Mouse (Mus musculus) forebrain, embryonic 11.5 days (tissue): Measurements from ENCODE around the gene Reln. TPM values are rescaled to one million over a fixed set of nuclear protein-coding genes. Genes with fewer than 3 reads are reported as not detected.

ENCODE experiments used
- ATAC-seq: fragments of 200-750 bp; cut with Nextera tagmentation; replicated peaks from 2 replicates; pipeline ENCODE4 v1.8.0; 2017; ENCODE audit warnings: moderate TSS enrichment; ENCODE audit not compliant: low FRiP score
- DNase-seq: peaks from one replicate; pipeline ENCODE4 v3.0.0-alpha.2; 2017; ENCODE audit warnings: low spot score
- H3K27ac ChIP-seq: fragments of 300-500 bp; sonication (generic); 2 replicates; pipeline ENCODE4 v1.5.1; 2014; ENCODE audit warnings: low read depth, low read length
- H3K27me3 ChIP-seq: fragments of 300-500 bp; sonication (generic); 2 replicates; pipeline ENCODE4 v1.6.1; 2014; ENCODE audit warnings: mild to moderate bottlenecking, low read length, mixed read lengths; ENCODE audit not compliant: control insufficient read depth, insufficient read depth
- H3K36me3 ChIP-seq: fragments of 300-500 bp; sonication (generic); 2 replicates; pipeline ENCODE4 v1.6.1; 2014; ENCODE audit warnings: mild to moderate bottlenecking, low read length, moderate library complexity, mixed read lengths; ENCODE audit not compliant: control insufficient read depth, insufficient read depth
- H3K4me1 ChIP-seq: fragments of 300-500 bp; sonication (generic); replicated peaks from 2 replicates; pipeline ENCODE4 v1.6.1; 2014; ENCODE audit warnings: low read length, mixed read lengths; ENCODE audit not compliant: control insufficient read depth, insufficient read depth
- H3K4me2 ChIP-seq: fragments of 300-500 bp; sonication (generic); 2 replicates; pipeline ENCODE4 v1.6.1; 2014; ENCODE audit warnings: low read depth, mild to moderate bottlenecking, low read length, moderate library complexity, mixed read lengths; ENCODE audit not compliant: severe bottlenecking
- H3K4me3 ChIP-seq: fragments of 300-500 bp; sonication (generic); 2 replicates; pipeline ENCODE4 v1.5.1; 2014; ENCODE audit warnings: low read depth, low read length
- H3K9ac ChIP-seq: fragments of 300-500 bp; sonication (generic); 2 replicates; pipeline ENCODE4 v1.6.1; 2014; ENCODE audit warnings: low read length
- H3K9me3 ChIP-seq: fragments of 300-500 bp; sonication (generic); 2 replicates; pipeline ENCODE4 v1.6.1; 2016; ENCODE audit warnings: low read length, mixed read lengths; ENCODE audit not compliant: control insufficient read depth
- WGBS: fragments of 180-500 bp; shearing (Covaris S2); extraction: QIAGEN DNeasy Blood & Tissue Kit; methylation state at CpG from one replicate; pipeline ENCODE4 v1.1.7; 2014; 5-methylcytosine and 5-hydroxymethylcytosine counted together
- polyA plus RNA-seq: library from polyadenylated mRNA; unstranded; fragments of >200 nt; fragmentation: Nextera tagmentation; extraction: Ambion mirVana; gene quantifications from 2 replicates; pipeline ENCODE4 v1.2.1, GENCODE M21; 2014

The Reln gene
- polyA plus RNA-seq, 1 experiment from 2014 or later = 15.1 TPM

DNA sequence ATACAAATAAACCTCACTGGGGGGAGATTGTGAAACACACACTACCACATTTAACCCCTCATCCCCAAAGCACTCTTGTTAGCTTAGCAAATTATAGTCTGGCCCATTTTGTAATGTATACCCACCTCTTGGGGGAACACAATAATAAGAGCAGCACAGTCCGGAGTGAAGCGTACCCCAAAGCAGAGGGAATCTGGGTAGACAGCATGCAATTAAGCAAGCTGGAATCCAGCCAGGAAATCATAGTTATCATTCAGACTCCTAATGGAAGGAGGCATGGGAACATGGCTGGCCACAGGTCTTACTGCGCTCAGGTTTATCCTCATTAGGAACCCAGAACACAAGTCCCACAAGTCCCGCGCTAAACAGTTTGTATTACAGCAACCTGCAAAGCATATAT is 249.5 kb downstream of the Reln start:
- ATAC-seq (peak; percentile 63; the same call in 1 of the 2 replicates), DNase-seq (no peak)
- 79% methylated on average over 5 of the region's 5 CpGs for WGBS
- Histone ChIP-seq H3K4me3 (no peak overlapping the region), H3K27me3 (no peaks in the 10 kb centered on the region), H3K36me3 (no peaks in the 10 kb centered on the region), H3K4me2 (no peak overlapping the region), H3K27ac (no peak overlapping the region), H3K4me1 (peaks cover 1% of the 10 kb centered on the region; the same call in 1 of the 2 replicates), H3K9me3 (no peaks in the 10 kb centered on the region), H3K9ac (no peak overlapping the region)

DNA sequence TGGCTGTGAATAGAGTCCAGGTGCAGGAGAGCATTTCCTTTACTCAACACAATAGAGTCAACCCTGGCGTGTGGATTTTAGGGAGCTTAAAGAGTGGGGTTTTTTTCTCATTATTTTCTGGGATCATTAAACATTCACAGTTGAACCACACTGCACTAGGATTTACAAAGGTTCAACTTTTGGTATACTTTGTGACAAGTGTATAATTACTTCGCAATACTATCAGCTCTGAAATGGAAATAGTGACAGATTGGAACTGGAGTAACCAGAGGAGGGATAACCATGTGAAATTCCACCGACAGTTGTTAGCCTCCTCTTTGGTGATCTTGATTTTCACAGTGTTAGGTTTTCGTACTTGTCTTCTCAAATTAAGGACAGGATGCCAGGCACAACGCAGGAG is 250.5 kb downstream of the Reln start:
- Histone ChIP-seq H3K36me3 (no peaks in the 10 kb centered on the region), H3K4me3 (no peak overlapping the region), H3K9me3 (no peaks in the 10 kb centered on the region), H3K4me2 (no peak overlapping the region), H3K9ac (no peak overlapping the region), H3K27me3 (no peaks in the 10 kb centered on the region), H3K4me1 (peaks cover 1% of the 10 kb centered on the region; the same call in 1 of the 2 replicates), H3K27ac (no peak overlapping the region)
- no peak for DNase-seq
- ATAC-seq = no peak
- WGBS = 62% methylated on average over 5 of the region's 5 CpGs

DNA sequence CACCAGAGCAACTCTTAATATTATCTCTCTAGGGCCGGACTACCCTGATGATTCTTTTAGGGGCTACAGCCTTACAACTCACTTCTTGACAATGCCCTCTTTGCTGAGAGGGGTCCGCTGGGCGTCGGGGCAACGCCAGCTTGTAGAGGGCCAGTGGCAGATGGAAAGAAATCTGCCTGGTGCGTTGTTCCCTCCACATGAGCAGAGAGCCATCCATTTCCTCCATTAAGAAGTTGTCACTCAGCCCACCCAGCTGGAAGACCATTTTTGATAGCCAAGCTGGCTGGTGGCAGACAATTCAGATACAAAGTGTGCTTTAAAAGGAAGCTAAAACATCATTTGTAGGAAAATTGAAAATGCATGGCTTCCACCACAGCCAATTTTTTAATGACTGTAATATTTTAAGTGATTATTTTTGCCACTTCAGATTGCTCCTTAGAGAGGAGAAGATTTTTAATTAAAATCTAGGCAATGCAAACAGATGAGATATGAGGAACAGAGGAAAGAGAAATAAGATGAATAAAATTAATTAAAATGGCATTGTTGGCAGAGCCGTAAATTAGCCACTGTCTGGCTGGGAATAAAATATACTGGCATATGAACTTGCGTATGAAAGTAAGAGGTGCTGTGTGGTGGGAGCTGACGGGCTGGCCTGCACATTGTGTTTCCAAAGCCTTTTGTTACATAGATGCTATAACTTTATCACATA is 251.2 kb downstream of the Reln start:
- ATAC-seq (no peak; the same call in 1 of the 2 replicates), DNase-seq (no peak)
- H3K4me1 ChIP-seq = peaks cover 1% of the 10 kb centered on the region; the same call in 1 of the 2 replicates

DNA sequence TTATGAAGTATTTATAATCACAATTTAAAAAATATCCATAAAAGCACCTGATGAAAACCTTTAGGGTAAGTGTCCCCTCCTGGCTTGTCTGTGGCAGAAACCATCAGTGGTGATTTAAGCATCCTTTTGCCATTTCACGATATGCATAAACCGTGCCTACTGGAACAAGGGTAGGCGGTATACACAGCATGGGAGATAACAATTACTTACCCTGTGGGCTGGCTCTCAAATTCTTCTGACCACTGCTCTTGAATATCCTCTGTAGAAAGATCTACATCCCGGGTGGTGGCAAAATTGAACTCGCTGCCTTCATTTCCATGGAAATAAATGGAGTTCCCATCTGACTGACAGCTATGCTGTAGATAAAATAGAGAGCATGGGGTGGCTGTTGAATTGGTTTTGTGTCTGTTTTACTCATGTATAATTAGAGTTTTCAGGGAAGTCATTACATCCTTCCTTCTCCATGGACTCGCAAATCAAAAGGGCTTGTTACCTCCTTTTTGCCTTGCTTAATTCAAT is 264.0 kb downstream of the Reln start:
- Histone ChIP-seq H3K27ac (no peak overlapping the region), H3K9ac (no peak overlapping the region), H3K4me2 (no peak overlapping the region), H3K4me1 (no peaks in the 10 kb centered on the region), H3K4me3 (no peak overlapping the region), H3K36me3 (no peaks in the 10 kb centered on the region), H3K9me3 (no peaks in the 10 kb centered on the region), H3K27me3 (peaks cover 10% of the 10 kb centered on the region; the same call in 1 of the 2 replicates)
- DNase-seq = no peak
- ATAC-seq = peak; percentile 55; the same call in 1 of the 2 replicates
- WGBS = 46% methylated on average over 6 of the region's 6 CpGs

More for the DNA sequence above, 251.2 kb downstream of the Reln start:
- Histone ChIP-seq H3K27me3 (no peaks in the 10 kb centered on the region), H3K9me3 (no peaks in the 10 kb centered on the region), H3K27ac (0 out of 2 replicates have a peak overlapping the region, but pooled peaks have one; percentile 50), H3K9ac (no peak overlapping the region), H3K36me3 (no peaks in the 10 kb centered on the region), H3K4me2 (no peak overlapping the region), H3K4me3 (no peak overlapping the region)
- WGBS = 65% methylated on average over 9 of the region's 9 CpGs

DNA sequence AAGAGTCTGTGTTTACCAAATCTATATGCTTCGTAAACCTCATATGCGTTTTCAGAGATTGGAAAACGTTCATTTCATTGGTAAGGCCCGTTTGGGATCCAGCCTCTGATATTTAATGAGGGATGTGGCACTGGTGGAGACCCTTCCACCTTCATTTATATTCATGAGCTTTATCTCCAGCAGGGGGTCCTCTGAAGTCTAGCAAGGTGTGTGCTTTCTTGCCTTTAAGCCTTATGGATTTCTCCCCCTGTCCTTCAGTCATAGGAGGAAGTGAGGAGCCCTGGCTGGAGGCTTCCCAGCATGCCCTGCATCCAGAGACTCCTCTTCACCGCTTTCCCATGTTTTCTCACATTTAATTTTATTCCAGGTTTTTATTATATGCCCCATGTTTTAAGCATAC is 269.5 kb downstream of the Reln start:
- Histone ChIP-seq H3K9me3 (no peaks in the 10 kb centered on the region), H3K27ac (no peak overlapping the region), H3K36me3 (no peaks in the 10 kb centered on the region), H3K4me1 (no peaks in the 10 kb centered on the region), H3K4me3 (no peak overlapping the region), H3K27me3 (peaks cover 5% of the 10 kb centered on the region; the same call in 1 of the 2 replicates), H3K9ac (no peak overlapping the region), H3K4me2 (no peak overlapping the region)
- ATAC-seq (no peak), DNase-seq (no peak)
- 71% methylated on average over 5 of the region's 5 CpGs for WGBS

DNA sequence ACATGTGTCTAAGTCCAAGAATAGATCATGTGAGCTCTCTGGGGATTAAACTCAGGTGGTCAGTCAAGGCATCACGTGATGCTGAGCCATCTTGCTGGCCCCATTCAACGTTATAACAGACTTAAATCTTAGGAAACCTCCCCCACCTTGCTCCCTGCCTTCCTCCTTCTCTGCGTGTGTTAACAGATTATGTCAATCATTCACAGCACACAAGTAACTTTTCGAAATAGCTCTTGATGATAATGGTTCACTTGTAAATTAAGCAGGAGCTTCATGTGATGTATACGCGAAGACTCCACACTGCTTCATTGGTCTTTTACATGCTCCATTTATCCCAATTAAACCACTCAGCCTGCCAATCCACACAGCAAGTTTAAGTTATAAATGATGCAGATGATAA is 271.9 kb downstream of the Reln start:
- H3K27ac ChIP-seq = no peak overlapping the region
- no peaks in the 10 kb centered on the region for H3K4me1 ChIP-seq
- WGBS = 83% methylated on average over 6 of the region's 6 CpGs
- DNase-seq = no peak
- no peak overlapping the region for H3K9ac ChIP-seq
- no peak for ATAC-seq
- H3K36me3 ChIP-seq = no peaks in the 10 kb centered on the region
- no peak overlapping the region for H3K4me3 ChIP-seq
- peaks cover 3% of the 10 kb centered on the region; the same call in 1 of the 2 replicates for H3K27me3 ChIP-seq
- H3K9me3 ChIP-seq = no peaks in the 10 kb centered on the region
- no peak overlapping the region for H3K4me2 ChIP-seq

DNA sequence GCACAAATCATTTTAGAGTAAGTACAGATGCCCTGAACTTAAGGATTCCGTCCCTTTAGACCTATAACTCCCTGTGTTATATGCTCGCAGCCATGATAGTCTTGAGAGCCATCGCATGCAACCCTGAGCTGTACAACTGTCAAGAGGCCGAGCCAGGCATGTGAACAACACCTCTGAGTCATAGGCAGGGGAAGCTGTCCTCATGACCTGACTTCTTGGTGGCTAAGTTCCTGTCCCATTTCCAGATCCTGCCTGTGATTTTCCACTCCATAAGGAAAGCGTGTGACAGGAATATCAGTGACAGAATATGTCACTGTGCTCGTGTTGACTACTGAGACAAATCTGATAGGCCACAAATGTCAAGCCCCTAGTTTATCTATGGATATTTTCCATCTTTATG is 285.3 kb downstream of the Reln start:
- Histone ChIP-seq H3K27ac (no peak overlapping the region), H3K27me3 (no peaks in the 10 kb centered on the region), H3K36me3 (no peaks in the 10 kb centered on the region), H3K9me3 (no peaks in the 10 kb centered on the region), H3K4me3 (no peak overlapping the region), H3K4me2 (no peak overlapping the region), H3K9ac (no peak overlapping the region), H3K4me1 (no peaks in the 10 kb centered on the region)
- 87% methylated on average over 6 of the region's 6 CpGs for WGBS
- ATAC-seq = no peak
- DNase-seq = no peak

DNA sequence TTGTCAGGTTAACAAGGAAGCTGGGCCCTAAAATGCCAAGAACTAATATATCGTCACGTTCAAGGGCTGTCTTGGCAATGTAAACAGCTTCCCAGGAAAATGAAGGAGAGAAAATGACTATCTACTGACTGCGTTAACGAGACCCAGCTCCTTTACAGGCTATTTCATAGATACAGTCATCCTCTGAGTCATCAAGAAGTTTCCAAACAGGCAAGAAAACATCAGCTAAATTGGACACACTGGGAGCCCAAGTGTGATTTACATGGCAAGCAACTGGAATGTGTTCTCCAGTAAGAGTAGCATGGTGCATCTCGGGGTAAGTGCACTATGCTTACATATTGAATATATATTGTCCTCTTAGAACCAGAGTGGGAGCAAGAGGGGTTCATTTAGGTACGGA is 302.7 kb downstream of the Reln start:
- no peaks in the 10 kb centered on the region for H3K27me3 ChIP-seq
- no peak overlapping the region for H3K4me3 ChIP-seq
- H3K9ac ChIP-seq = no peak overlapping the region
- ATAC-seq = no peak
- H3K4me2 ChIP-seq = no peak overlapping the region
- H3K27ac ChIP-seq = no peak overlapping the region
- WGBS = 90% methylated on average over 6 of the region's 6 CpGs
- H3K36me3 ChIP-seq = no peaks in the 10 kb centered on the region
- H3K9me3 ChIP-seq = no peaks in the 10 kb centered on the region
- no peaks in the 10 kb centered on the region for H3K4me1 ChIP-seq
- DNase-seq = no peak
